Mouse (Mus musculus) MEL (cell line): ENCODE results near the gene Ddx52. TPM values are rescaled to one million over a fixed set of nuclear protein-coding genes. Genes with fewer than 3 reads are reported as not detected.
A peak's percentile ranks its signal among the peaks of the same experiment; 100 is the strongest.

Experiments used
- DNase-seq: peaks from one replicate; pipeline ENCODE4 v3.0.0; 2011; ENCODE audit warnings: low read depth, low spot score
- H3K27ac ChIP-seq: 2 replicates; pipeline ENCODE4 v1.5.1; 2012; ENCODE audit warnings: low read depth, mild to moderate bottlenecking, control low read depth, low read length, moderate library complexity; ENCODE audit not compliant: control insufficient read depth
- H3K27me3 ChIP-seq, 2 experiments: fragments of 150-350 bp in 1 of 2; sonication (generic) in 1 of 2; 2 replicates each; pipeline ENCODE4 v1.6.1; 2012; ENCODE audit warnings: low read length in 2 of 2, mild to moderate bottlenecking in 2 of 2, improper control_type of control experiment in 1 of 2, moderate library complexity in 1 of 2; ENCODE audit not compliant: insufficient read depth in 2 of 2, control insufficient read depth in 1 of 2
- H3K36me3 ChIP-seq, 2 experiments: 2 replicates each; pipeline ENCODE4 v1.6.1; 2012 to 2014; ENCODE audit warnings: low read length in 2 of 2, improper control_type of control experiment in 1 of 2, inconsistent platforms in 1 of 2, mild to moderate bottlenecking in 1 of 2; ENCODE audit not compliant: insufficient read depth in 2 of 2, control insufficient read depth in 1 of 2
- H3K4me1 ChIP-seq, 2 experiments: fragments of 150-350 bp in 1 of 2; sonication (generic) in 1 of 2; 2 replicates each; pipeline ENCODE4 v1.6.1; 2012; ENCODE audit warnings: low read length in 2 of 2, improper control_type of control experiment in 1 of 2, mild to moderate bottlenecking in 1 of 2; ENCODE audit not compliant: insufficient read depth in 2 of 2, control insufficient read depth in 1 of 2
- H3K4me3 ChIP-seq, 2 experiments: fragments of 150-350 bp in 1 of 2; sonication (generic) in 1 of 2; 2 replicates each; pipeline ENCODE4 v1.5.1; 2012; ENCODE audit warnings: low read depth in 2 of 2, low read length in 2 of 2, mild to moderate bottlenecking in 2 of 2, moderate library complexity in 2 of 2, control low read depth in 1 of 2, improper control_type of control experiment in 1 of 2; ENCODE audit not compliant: control insufficient read depth in 1 of 2, insufficient read depth in 1 of 2
- H3K79me2 ChIP-seq: 2 replicates; pipeline ENCODE4 v1.6.1; 2012; ENCODE audit warnings: mild to moderate bottlenecking, low read length, moderate library complexity; ENCODE audit not compliant: control insufficient read depth, poor library complexity, insufficient read depth
- H3K9ac ChIP-seq: 2 replicates; pipeline ENCODE4 v1.6.1; 2012; ENCODE audit warnings: low read depth, mild to moderate bottlenecking, control low read depth, low read length, moderate library complexity; ENCODE audit not compliant: control insufficient read depth, poor library complexity, severe bottlenecking
- H3K9me3 ChIP-seq: fragments of 150-350 bp; sonication (generic); replicated peaks from 2 replicates; pipeline ENCODE4 v1.6.1; 2012; ENCODE audit warnings: mild to moderate bottlenecking, low read length, improper control_type of control experiment, moderate library complexity; ENCODE audit not compliant: insufficient read depth
- BHLHE40 ChIP-seq: IDR thresholded peaks from 2 replicates; pipeline ENCODE4 v1.6.1; 2012; ENCODE audit warnings: low read depth, mild to moderate bottlenecking, inconsistent platforms, low read length, improper control_type of control experiment, borderline replicate concordance
- CHD2 ChIP-seq: IDR thresholded peaks from 2 replicates; pipeline ENCODE4 v1.6.1; 2011; ENCODE audit warnings: low read length, improper control_type of control experiment
- E2F4 ChIP-seq: IDR thresholded peaks from 2 replicates; pipeline ENCODE4 v1.6.1; 2011; ENCODE audit warnings: low read depth, low read length, improper control_type of control experiment, borderline replicate concordance
- ELF1 ChIP-seq: IDR thresholded peaks from 2 replicates; pipeline ENCODE4 v1.6.1; 2014; ENCODE audit warnings: low read depth, mild to moderate bottlenecking, inconsistent platforms, low read length, improper control_type of control experiment, moderate library complexity
- GATA1 ChIP-seq: IDR thresholded peaks from 2 replicates; pipeline ENCODE4 v1.6.1; 2011; ENCODE audit warnings: low read depth, low read length, improper control_type of control experiment
- HCFC1 ChIP-seq: IDR thresholded peaks from 2 replicates; pipeline ENCODE4 v1.6.1; 2012; ENCODE audit warnings: low read depth, mild to moderate bottlenecking, inconsistent platforms, low read length, improper control_type of control experiment, moderate library complexity
- JUND ChIP-seq: IDR thresholded peaks from 2 replicates; pipeline ENCODE4 v1.6.1; 2011; ENCODE audit warnings: low read depth, mild to moderate bottlenecking, improper control_type of control experiment, low read length
- MAX ChIP-seq: IDR thresholded peaks from 2 replicates; pipeline ENCODE4 v1.6.1; 2011; ENCODE audit warnings: low read length, improper control_type of control experiment
- MEF2A ChIP-seq: IDR thresholded peaks from 2 replicates; pipeline ENCODE4 v1.6.1; 2014; ENCODE audit warnings: low read depth, mild to moderate bottlenecking, inconsistent platforms, low read length, improper control_type of control experiment; ENCODE audit not compliant: poor library complexity, insufficient replicate concordance, severe bottlenecking; ENCODE audit errors: extremely low read depth
- MYC ChIP-seq: IDR thresholded peaks from 2 replicates; pipeline ENCODE4 v1.6.1; 2011; ENCODE audit warnings: low read depth, mild to moderate bottlenecking, low read length, improper control_type of control experiment, moderate library complexity
- NELFE ChIP-seq: IDR thresholded peaks from 2 replicates; pipeline ENCODE4 v1.6.1; 2011; ENCODE audit warnings: low read depth, low read length, improper control_type of control experiment
- NRF1 ChIP-seq: IDR thresholded peaks from 2 replicates; pipeline ENCODE4 v1.6.1; 2014; ENCODE audit warnings: low read depth, mild to moderate bottlenecking, inconsistent platforms, low read length, improper control_type of control experiment, moderate library complexity; ENCODE audit not compliant: poor library complexity, insufficient read depth, severe bottlenecking
- POLR2AphosphoS2 ChIP-seq: IDR thresholded peaks from 2 replicates; pipeline ENCODE4 v1.6.1; 2011; ENCODE audit warnings: low read length, improper control_type of control experiment
- POLR2AphosphoS5 ChIP-seq: IDR thresholded peaks from 2 replicates; pipeline ENCODE4 v1.6.1; 2012; ENCODE audit warnings: low read depth, borderline replicate concordance, mild to moderate bottlenecking, inconsistent platforms, low read length, moderate library complexity, mixed read lengths
- SMC3 ChIP-seq: IDR thresholded peaks from 2 replicates; pipeline ENCODE4 v1.6.1; 2011; ENCODE audit warnings: low read depth, low read length, improper control_type of control experiment
- TCF12 ChIP-seq: IDR thresholded peaks from 2 replicates; pipeline ENCODE4 v1.6.1; 2014; ENCODE audit warnings: low read depth, mild to moderate bottlenecking, inconsistent platforms, low read length, improper control_type of control experiment, moderate library complexity
- ZC3H11A ChIP-seq: IDR thresholded peaks from 2 replicates; pipeline ENCODE4 v1.6.1; 2012; ENCODE audit warnings: low read depth, mild to moderate bottlenecking, inconsistent platforms, low read length, improper control_type of control experiment
- ZNF384 ChIP-seq: IDR thresholded peaks from 2 replicates; pipeline ENCODE4 v1.6.1; 2012; ENCODE audit warnings: low read depth, mild to moderate bottlenecking, inconsistent platforms, low read length, improper control_type of control experiment
- polyA plus RNA-seq, 2 experiments: library from polyadenylated mRNA; stranded (reverse) in 1 of 2; unstranded in 1 of 2; fragments of >175 nt in 1 of 2; fragments of >200 nt in 1 of 2; gene quantifications; 2 replicates each; pipeline versions ENCODE4 v1.2.1 to v1.2.4; 2012; ENCODE audit warnings: low replicate concordance in 2 of 2, low read depth in 1 of 2; ENCODE audit not compliant: insufficient read length in 2 of 2, insufficient read depth in 1 of 2, missing spikeins in 1 of 2
- total RNA-seq: library from RNA; depleted of rRNA; stranded (reverse); fragments of 300-350 nt; gene quantifications from 2 replicates; pipeline ENCODE4 v1.2.3, GENCODE M21; 2012

Gene Ddx52
- total and polyA plus RNA-seq, 3 experiments, result 48.2 to 58.6 TPM; not detected in 1

- Histone ChIP-seq H3K27me3 (no peaks in the 10 kb centered on the region), H3K9ac (no peak overlapping the region), H3K4me3 (no peak overlapping the region), H3K79me2 (no peaks in the 10 kb centered on the region), H3K4me1 (no peaks in the 10 kb centered on the region), H3K27ac (no peak overlapping the region), H3K36me3 (peaks cover 0 to 37% of the 10 kb centered on the region in 2 experiments; a peak in 2 of 4 replicates), H3K9me3 (no peaks in the 10 kb centered on the region)
- no peak for TF ChIP-seq TCF12
- TF ChIP-seq GATA1, result no peak
- TF ChIP-seq NELFE, result no peak
- TF ChIP-seq SMC3, result no peak
- TF ChIP-seq ELF1, result no peak
- TF ChIP-seq MYC, result no peak
- no peak for TF ChIP-seq MEF2A
- no peak for TF ChIP-seq JUND
- no peak for TF ChIP-seq NRF1
- no peak for TF ChIP-seq HCFC1
- no peak for DNase-seq
Measured at GRCm38 (mm10) chr11:83981338-83981737, 39.5 kb downstream of the Ddx52 start.

GRCm38 (mm10) chr11:83991701-83992100, 49.8 kb downstream of the Ddx52 start:
- Histone ChIP-seq H3K9ac (no peak overlapping the region), H3K27ac (no peak overlapping the region), H3K4me1 (no peaks in the 10 kb centered on the region), H3K4me3 (no peak overlapping the region), H3K9me3 (no peaks in the 10 kb centered on the region), H3K27me3 (no peaks in the 10 kb centered on the region), H3K36me3 (peaks cover 0 to 38% of the 10 kb centered on the region in 2 experiments; a peak in 2 of 4 replicates), H3K79me2 (no peaks in the 10 kb centered on the region; the same call in 1 of the 2 replicates)
- DNase-seq, result peak; percentile 30
- TF ChIP-seq CHD2 (no peak), NRF1 (no peak), MAX (no peak), POLR2AphosphoS5 (no peak), ZNF384 (no peak), TCF12 (no peak), BHLHE40 (no peak), E2F4 (no peak), ZC3H11A (no peak), POLR2AphosphoS2 (no peak)
